Mouse (Mus musculus): ENCODE results near the gene Coro2a. TPM values are rescaled to one million over a fixed set of nuclear protein-coding genes. Genes with fewer than 3 reads are reported as not detected.

Coro2a gene
- total RNA-seq, 2 experiments from 2014 or later, result 15.6 to 16.1 TPM

DNA sequence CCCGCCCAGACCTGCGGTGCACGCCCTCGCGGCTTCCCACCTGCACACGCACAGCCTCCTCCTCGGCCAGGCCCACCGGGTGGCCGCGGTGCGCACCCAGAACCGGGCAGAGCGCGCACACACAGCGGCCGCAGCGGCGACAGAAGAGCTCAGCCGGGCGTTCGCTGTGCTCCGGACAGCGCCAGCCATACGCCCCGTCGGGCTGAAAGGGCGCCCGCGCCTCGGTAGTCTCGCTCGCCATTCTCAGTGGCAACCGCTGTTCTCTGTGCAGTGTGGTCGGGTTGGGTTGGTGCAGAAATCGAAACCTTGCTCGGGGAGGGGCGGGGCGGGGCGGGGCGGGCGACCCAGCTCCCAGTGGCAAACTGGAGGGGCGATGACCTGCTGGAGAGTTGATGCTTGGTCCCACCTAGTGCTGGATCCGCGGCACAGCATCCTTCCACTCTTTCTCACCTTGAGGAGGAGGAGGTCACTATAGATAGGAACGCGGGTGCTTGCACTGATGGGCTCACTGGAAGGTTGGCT lies 66.1 kb downstream of the Coro2a start, which contains the start of gene Trim14:
TSS of gene Trim14 (minus strand) at position 302 of the 522 bp plus-strand sequence.
- TF ChIP-seq CTCF (conservative IDR thresholded peaks at IDR 0.05), result peak; percentile 46
- no peak for DNase-seq (ENCODE audit: low spot score in 2 of 2)
- Histone ChIP-seq H3K27ac (no peak within 1 kb of the TSS), H3K4me3 (peak within 1 kb of the TSS; percentile 51)

DNA sequence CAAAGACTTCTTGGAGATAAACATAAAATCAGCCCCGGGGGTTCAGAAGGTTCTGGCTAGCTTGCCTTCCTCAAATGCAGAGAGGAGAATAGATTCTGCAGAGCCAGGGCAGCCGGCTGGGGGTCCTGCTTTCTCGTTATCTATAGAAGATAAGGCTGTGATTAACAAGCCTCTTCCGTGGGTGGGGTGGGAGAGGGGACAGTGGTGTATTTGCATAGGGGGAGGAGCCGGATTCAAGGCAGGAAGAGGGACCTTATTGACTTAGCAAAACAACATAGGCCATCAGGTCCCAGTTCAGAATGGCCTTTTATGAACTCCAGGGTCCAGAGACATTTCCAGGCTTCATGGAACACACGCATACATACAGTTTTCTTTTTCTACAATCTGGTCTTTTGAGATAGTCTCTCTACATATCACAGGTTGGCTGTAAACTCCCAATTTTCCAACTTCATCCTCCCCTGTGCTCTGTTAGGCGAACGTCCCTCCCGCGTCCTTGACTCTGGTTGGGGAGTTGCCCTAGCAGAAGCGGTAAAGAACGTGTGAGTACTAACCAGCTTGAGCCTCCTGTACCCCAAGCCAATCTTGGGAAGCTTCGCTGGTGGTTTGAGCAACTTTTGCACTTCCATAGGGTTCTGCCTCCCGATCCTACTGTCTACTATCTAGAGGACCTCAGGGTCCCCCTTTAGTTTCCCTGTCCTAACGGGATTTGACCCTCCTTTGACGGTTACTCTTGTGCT lies 66.7 kb downstream of the Coro2a start:
- DNase-seq (ENCODE audit: low spot score in 2 of 2), result no peak
- H3K4me3 ChIP-seq, result peak overlapping the region; percentile 51
- TF ChIP-seq CTCF (conservative IDR thresholded peaks at IDR 0.05), result no peak
- no peak overlapping the region for H3K27ac ChIP-seq

- no peak overlapping the region; the same call in 1 of the 2 replicates for H3K4me3 ChIP-seq
- TF ChIP-seq CTCF (conservative IDR thresholded peaks at IDR 0.05), result no peak
- H3K27ac ChIP-seq, result no peak overlapping the region
- DNase-seq (ENCODE audit: low spot score in 2 of 2), result no peak
Measured at GRCm38 (mm10) chr4:46533934-46534720, 67.9 kb downstream of the Coro2a start.

DNA sequence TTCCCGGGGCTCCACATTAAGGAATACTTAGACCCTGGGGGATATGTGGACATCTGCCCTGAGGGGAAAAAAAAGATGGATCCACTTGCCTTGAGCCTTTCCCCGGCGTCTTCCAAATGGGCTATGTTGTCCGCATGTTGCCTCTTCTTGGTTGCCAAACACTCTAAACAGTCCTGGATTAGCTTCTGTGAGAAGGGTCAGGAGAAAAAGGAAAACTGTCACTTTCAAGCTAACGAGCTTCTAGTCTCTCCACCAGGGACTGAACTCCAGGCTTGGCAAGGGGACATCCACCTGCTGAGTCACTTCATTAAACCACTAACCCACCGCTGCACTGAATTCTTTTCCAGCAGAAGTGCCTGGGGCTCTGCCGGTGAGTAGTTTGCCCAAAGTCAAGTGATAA lies 69.1 kb downstream of the Coro2a start:
- Histone ChIP-seq H3K27ac (no peak overlapping the region), H3K4me3 (no peak overlapping the region)
- DNase-seq (ENCODE audit: low spot score in 2 of 2), result no peak
- TF ChIP-seq CTCF (conservative IDR thresholded peaks at IDR 0.05), result no peak

- no peak for TF ChIP-seq CTCF (conservative IDR thresholded peaks at IDR 0.05)
- H3K27ac ChIP-seq, result no peak overlapping the region
- H3K4me3 ChIP-seq, result no peak overlapping the region
- no peak for DNase-seq (ENCODE audit: low spot score in 2 of 2)
Measured at GRCm38 (mm10) chr4:46532511-46532910, 69.5 kb downstream of the Coro2a start.

DNA sequence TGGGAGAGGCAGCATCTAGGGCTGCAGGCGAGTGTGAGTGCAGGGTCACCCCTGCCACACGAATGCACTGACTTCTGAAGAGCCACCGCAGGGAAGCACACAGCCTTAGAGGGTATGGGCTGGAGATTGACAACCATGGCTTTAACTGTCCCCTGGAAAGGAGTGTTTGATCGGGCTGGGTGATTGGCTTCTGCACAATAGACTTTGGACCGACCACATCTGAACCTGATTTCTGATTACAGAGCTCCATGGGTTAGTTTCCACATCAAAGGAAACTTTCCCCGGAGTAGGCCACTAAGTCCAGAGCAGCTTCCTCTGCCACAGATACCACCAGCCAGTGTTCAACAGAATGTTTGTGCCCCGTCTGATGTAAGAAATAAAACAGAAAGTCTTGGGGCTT lies 72.3 kb downstream of the Coro2a start:
- DNase-seq (ENCODE audit: low spot score in 2 of 2), result no peak
- Histone ChIP-seq H3K27ac (no peak overlapping the region), H3K4me3 (no peak overlapping the region)
- TF ChIP-seq CTCF (conservative IDR thresholded peaks at IDR 0.05), result no peak

DNA sequence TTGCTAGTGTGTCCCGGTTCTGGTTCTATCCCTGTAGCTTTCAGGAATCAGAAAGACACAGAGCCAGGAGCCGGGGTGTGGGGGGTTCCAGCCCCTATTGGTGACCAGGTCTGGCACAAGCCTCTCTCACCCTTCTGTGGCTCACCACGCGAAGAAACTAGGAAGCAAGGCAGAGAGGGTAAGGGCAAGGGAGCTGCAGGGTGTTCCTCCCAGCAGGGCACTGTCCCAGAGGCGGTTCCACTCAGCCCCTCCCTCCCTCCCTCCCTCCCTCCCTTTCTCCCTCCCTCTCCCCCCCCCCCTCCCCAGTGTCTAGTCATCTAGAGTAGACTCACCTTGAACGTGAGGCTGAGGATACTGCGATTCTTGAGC lies 74.5 kb downstream of the Coro2a start:
- no peak overlapping the region for H3K27ac ChIP-seq
- no peak for DNase-seq (ENCODE audit: low spot score in 2 of 2)
- no peak for TF ChIP-seq CTCF (conservative IDR thresholded peaks at IDR 0.05)
- H3K4me3 ChIP-seq, result no peak overlapping the region

DNA sequence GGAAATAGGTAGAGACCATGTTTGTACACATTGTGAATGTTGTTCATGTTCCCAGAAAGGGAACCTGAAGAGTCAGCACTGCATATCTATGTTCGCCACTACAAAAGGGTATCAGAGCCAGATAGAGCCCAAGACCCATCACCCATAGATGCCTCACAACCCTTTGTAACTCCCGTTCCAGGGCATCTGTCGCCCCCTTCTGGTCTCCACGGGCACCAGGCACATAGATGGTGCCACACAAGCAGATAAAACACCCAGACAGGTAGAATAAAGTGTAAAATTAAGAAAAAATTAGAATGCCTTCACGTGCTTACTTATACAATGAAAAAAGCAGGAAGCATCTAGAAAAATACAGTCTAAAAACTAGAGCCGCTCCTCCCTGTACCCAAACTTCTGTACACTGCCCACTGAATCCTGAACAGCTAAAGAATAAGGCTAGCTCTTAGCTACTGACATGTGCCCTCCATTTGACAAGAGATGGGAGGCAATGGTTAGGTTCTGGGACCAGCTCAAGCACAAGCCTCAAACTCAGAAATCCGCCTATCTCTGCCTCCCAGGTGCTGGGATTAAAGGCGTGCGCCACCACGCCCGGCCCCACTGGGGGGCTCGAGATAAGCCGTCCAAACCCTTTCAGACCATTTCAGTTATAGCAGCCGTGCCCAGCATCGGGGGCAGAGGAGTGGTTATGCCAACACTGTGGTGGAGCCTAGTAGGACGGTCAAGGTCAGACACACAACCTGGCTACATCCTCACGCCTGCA lies 75.0 kb downstream of the Coro2a start:
- H3K27ac ChIP-seq, result no peak overlapping the region
- no peak overlapping the region for H3K4me3 ChIP-seq
- no peak for DNase-seq (ENCODE audit: low spot score in 2 of 2)
- peak; percentile 52 for TF ChIP-seq CTCF (conservative IDR thresholded peaks at IDR 0.05)

GRCm38 (mm10) chr4:46526226-46526625 lies 75.8 kb downstream of the Coro2a start:
- no peak for DNase-seq (ENCODE audit: low spot score in 2 of 2)
- no peak overlapping the region for H3K4me3 ChIP-seq
- TF ChIP-seq CTCF (conservative IDR thresholded peaks at IDR 0.05), result no peak
- no peak overlapping the region for H3K27ac ChIP-seq

GRCm38 (mm10) chr4:46523324-46523723 lies 78.7 kb downstream of the Coro2a start:
- no peak for DNase-seq (ENCODE audit: low spot score in 2 of 2)
- no peak overlapping the region for H3K27ac ChIP-seq
- no peak for TF ChIP-seq CTCF (conservative IDR thresholded peaks at IDR 0.05)

DNA sequence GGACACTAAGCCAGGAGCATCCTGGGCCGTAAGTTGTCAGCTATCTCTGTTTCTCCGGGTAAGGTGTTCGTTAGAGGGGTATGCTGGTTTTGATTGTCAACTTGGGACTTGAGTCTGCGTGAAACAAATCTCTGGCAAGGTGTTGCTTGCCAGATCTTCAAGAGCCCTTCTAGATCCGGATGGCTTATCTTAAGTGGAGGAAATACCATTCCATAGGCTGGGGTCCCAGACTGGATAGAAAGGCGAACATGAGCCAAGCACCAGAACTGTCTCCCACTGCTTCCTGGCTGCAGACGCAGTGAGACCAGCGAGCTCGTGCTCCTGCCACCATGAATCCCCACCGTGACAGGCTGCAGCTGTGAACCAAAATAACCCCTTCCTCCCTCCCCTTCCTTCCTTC lies 80.5 kb downstream of the Coro2a start:
- Histone ChIP-seq H3K4me3 (no peak overlapping the region), H3K27ac (no peak overlapping the region)
- TF ChIP-seq CTCF (conservative IDR thresholded peaks at IDR 0.05), result no peak
- no peak for DNase-seq (ENCODE audit: low spot score in 2 of 2)

More at GRCm38 (mm10) chr4:46523324-46523723, 78.7 kb downstream of the Coro2a start:
- H3K4me3 ChIP-seq, result no peak overlapping the region

GRCm38 (mm10) chr4:46520491-46520890 lies 81.5 kb downstream of the Coro2a start:
- TF ChIP-seq CTCF (conservative IDR thresholded peaks at IDR 0.05), result no peak
- DNase-seq (ENCODE audit: low spot score in 2 of 2), result no peak
- H3K27ac ChIP-seq, result no peak overlapping the region
- no peak overlapping the region for H3K4me3 ChIP-seq

Data from layer of hippocampus, adult 2 months (tissue).